Mouse (Mus musculus): ENCODE results near the gene Dgkq.

DNA sequence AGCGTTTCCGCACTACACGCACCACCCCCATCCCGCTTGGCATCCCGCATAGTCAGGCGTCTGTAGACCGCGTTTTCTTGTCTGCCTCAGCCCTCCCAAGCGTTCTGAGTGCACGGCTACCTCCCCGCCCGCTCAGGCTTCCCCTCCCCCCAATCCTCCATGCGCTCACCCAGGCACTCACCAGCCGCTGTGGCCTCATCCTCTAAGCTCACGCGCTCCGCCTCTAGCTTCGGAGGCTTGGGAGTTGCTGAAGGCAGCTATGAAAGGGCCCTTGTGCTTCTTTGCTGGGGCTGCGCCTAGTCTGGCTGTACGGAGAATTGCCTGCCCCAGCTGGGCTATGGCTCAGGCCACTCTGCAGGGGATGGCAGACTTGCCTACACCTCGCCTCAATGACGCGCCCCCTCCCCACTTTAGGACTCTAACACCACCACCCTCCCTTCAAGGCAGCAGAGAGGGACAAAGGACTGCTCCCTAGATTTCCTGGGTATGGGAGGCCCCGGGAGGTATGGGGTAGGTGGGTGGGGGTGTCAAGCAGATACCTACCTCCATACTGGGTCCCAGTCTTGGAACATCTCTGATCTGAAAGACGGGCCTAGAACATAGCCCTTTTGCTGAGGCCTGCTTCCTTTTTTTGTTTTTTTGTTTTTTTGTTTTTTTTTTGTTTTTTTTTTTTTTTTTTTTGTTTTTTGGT, 8.3 kb upstream of the Dgkq start:
- no peak for TF ChIP-seq CTCF (conservative IDR thresholded peaks at IDR 0.05; ENCODE audit: low read length)
- no peak for TF ChIP-seq POU5F1 (IDR thresholded peaks at IDR 0.05; ENCODE audit: borderline replicate concordance, low read length)
- TF ChIP-seq NANOG (IDR thresholded peaks at IDR 0.05; ENCODE audit: borderline replicate concordance, low read length) = no peak

Data from E14TG2a.4 (cell line).